Mouse (Mus musculus): ENCODE data around the gene Josd1.
A peak's percentile ranks its signal among the peaks of the same experiment; 100 is the strongest.
"Not testable (repeated sequence)": the region's sequence is repeated elsewhere in the genome, so short reads cannot be mapped to it uniquely, and the experiment has no call there.

Gene Josd1

GRCm38 (mm10) chr15:79692334-79692733 is 4.6 kb upstream of the Josd1 start:
- DNase-seq (ENCODE audit: low spot score in 2 of 2): no peak

GRCm38 (mm10) chr15:79691023-79691508 is 3.3 kb upstream of the Josd1 start:
- DNase-seq (ENCODE audit: low spot score in 2 of 2): peak; percentile 58 to 63

- DNase-seq (ENCODE audit: low spot score in 2 of 2): peak; percentile 96 to 99
These were observed 2.8 kb upstream of the Josd1 start, which contains the start of gene Gtpbp1 for GRCm38 (mm10) chr15:79690426-79691022. TSS of gene Gtpbp1 (plus strand) at chr15:79690845.

GRCm38 (mm10) chr15:79689662-79690425 is 2.1 kb upstream of the Josd1 start:
- DNase-seq (ENCODE audit: low spot score in 2 of 2): no peak

GRCm38 (mm10) chr15:79688268-79688956 is 693 bp upstream of the Josd1 start:
- no peak for DNase-seq (ENCODE audit: low spot score in 2 of 2)

- no peak for DNase-seq (ENCODE audit: low spot score in 2 of 2)
These were observed 544 bp downstream of the Josd1 start for GRCm38 (mm10) chr15:79687175-79687574.

- no peak for DNase-seq (ENCODE audit: low spot score in 2 of 2)
These were observed 1.5 kb downstream of the Josd1 start for GRCm38 (mm10) chr15:79686046-79686869.

GRCm38 (mm10) chr15:79685141-79685641 is 2.5 kb downstream of the Josd1 start:
- no peak for DNase-seq (ENCODE audit: low spot score in 2 of 2)

GRCm38 (mm10) chr15:79684616-79685015 is 3.1 kb downstream of the Josd1 start:
- no peak for DNase-seq (ENCODE audit: low spot score in 2 of 2)

- no peak for DNase-seq (ENCODE audit: low spot score in 2 of 2)
These were observed 3.8 kb downstream of the Josd1 start for GRCm38 (mm10) chr15:79683707-79684465.

- DNase-seq (ENCODE audit: low spot score in 2 of 2): no peak
These were observed 4.6 kb downstream of the Josd1 start for GRCm38 (mm10) chr15:79683146-79683545.

GRCm38 (mm10) chr15:79681973-79682372 is 5.7 kb downstream of the Josd1 start:
- no peak for DNase-seq (ENCODE audit: low spot score in 2 of 2)

GRCm38 (mm10) chr15:79677936-79678335 is 9.8 kb downstream of the Josd1 start:
- DNase-seq (ENCODE audit: low spot score in 2 of 2): no peak

- not testable (repeated sequence) for DNase-seq (ENCODE audit: low spot score in 2 of 2)
These were observed 15.8 kb downstream of the Josd1 start for GRCm38 (mm10) chr15:79671828-79672348.

GRCm38 (mm10) chr15:79670972-79671299 is 16.8 kb downstream of the Josd1 start:
- no peak for DNase-seq (ENCODE audit: low spot score in 2 of 2)

- peak; percentile 82 to 87 for DNase-seq (ENCODE audit: low spot score in 2 of 2)
These were observed 17.3 kb downstream of the Josd1 start, which contains the start of gene Tomm22 for GRCm38 (mm10) chr15:79670249-79670971. TSS of gene Tomm22 (plus strand) at chr15:79670861.

- no peak for DNase-seq (ENCODE audit: low spot score in 2 of 2)
These were observed 18.5 kb downstream of the Josd1 start for GRCm38 (mm10) chr15:79669195-79669594.

GRCm38 (mm10) chr15:79664666-79665065 is 23.1 kb downstream of the Josd1 start:
- DNase-seq (ENCODE audit: low spot score in 2 of 2): no peak

GRCm38 (mm10) chr15:79661852-79662251 is 25.9 kb downstream of the Josd1 start:
- peak in 1 of 2 experiments; percentile 34 for DNase-seq (ENCODE audit: low spot score in 2 of 2)

Measured in frontal cortex, postnatal 10 days (tissue).